ENCODE assay signal across 17 mouse cellular contexts in the genomic region with DNA sequence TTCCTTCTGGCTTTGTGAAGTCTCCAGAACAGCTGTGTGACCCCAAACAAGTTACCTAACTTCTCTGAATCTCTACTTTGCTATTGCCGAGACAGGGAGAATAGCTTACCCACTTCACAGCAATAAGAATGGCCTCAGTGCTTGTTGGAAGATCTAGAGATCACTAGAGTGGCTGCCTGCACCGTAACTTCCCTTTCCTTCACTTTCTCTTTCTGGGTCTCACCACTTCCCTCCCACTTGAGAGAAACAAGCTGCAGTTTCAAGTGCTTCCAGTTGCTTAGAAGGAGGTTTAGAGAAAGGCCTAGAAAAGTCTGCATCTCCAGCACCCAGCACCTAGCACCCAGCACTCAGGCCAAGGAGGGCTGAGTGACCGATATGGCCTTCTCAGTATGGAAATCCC.
"Had no signal": no experiment of that assay in that cellular context is flagged by ENCODE, and none has a peak within 500 bp of the region (broad histone marks: within the 10 kb centered on the region; RNA-seq: fewer than 3 reads in every experiment).

No protein-coding gene starts in this region.

- ATAC-seq: hindbrain, embryonic 16.5 days; intestine, embryonic 16.5 days had no signal

- DNase-seq: gastrocnemius, adult 2 months; gastrocnemius, postnatal 10 days; gastrocnemius, postnatal 25 days; heart, adult 11 months; heart, adult 2 months; heart, postnatal 14 days; heart, postnatal 36 days; kidney, adult 11 months; kidney, adult 2 months; kidney, adult 9 months; kidney, postnatal 14 days; kidney, postnatal 36 days; layer of hippocampus, adult 9-11 months; layer of hippocampus, postnatal 36 days; liver had no signal
